Mouse (Mus musculus) ES-Bruce4 (cell line): Measurements from ENCODE around the gene Tnfrsf11a.

ENCODE experiments used
- CTCF ChIP-seq: IDR thresholded peaks from one replicate; pipeline ENCODE4 v1.8.1; 2011; ENCODE audit warnings: low read depth, low read length
- POLR2A ChIP-seq: IDR thresholded peaks from one replicate; pipeline ENCODE4 v1.8.1; 2011; ENCODE audit warnings: low read length; ENCODE audit not compliant: insufficient read depth

DNA sequence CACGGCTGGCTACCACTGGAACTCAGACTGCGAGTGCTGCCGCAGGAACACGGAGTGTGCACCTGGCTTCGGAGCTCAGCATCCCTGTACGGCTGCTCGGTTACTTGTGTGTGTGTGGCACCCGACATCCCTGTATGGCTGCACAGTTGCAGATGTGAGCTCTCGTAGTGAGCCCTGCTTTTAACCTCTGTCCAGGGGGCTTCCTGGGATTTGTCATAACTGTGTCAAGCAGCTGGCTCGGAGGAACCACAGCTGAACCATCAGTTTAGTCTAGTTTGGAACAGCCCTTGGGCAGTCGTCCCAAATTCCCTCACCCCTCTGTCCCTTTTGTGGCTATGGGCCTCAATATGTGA is 33.2 kb downstream of the Tnfrsf11a start:
- TF ChIP-seq POLR2A (no peak), CTCF (no peak)
